Mouse (Mus musculus) adrenal gland (tissue): ENCODE results near the gene Mab21l2.

Experiments
- intact Hi-C: fragments of 180-260 bp; cut with DNase I; formaldehyde crosslinking; loops from one replicate; pipeline ENCODE4 v1.15.1; 2025
- long read RNA-seq, 2 experiments: library from polyadenylated mRNA; unstranded; transcript quantifications; one replicate each; pipeline ENCODE4 v2.0.0; 2020; ENCODE audit warnings: borderline replicate concordance in 1 of 2; ENCODE audit not compliant: insufficient replicate concordance in 1 of 2

The Mab21l2 gene
- long read RNA-seq, experiment 1, transcript Mab21l2-202 (1 exons, 2,580 nt) = major isoform, 11 of 11 reads
- long read RNA-seq, experiment 1, partial matches to known transcripts = 0 of 11 reads
- long read RNA-seq, experiment 1, other reads (novel, unspliced or antisense) = 0 of 11 reads
- long read RNA-seq, experiment 2, transcript Mab21l2-202 (1 exons, 2,580 nt) = major isoform, 10 of 10 reads
- long read RNA-seq, experiment 2, partial matches to known transcripts = 0 of 10 reads
- long read RNA-seq, experiment 2, other reads (novel, unspliced or antisense) = 0 of 10 reads

GRCm38 (mm10) chr3:86548091-86549015 is at the start of gene Mab21l2:
Mab21l2 (minus strand) TSS chr3:86548629.
- intact Hi-C loops = no loop called here

- intact Hi-C loops = no loop called here
These were observed 26.9 kb upstream of the Mab21l2 start for GRCm38 (mm10) chr3:86575312-86575711.

- intact Hi-C loops = no loop called here
These were observed 24.3 kb upstream of the Mab21l2 start for GRCm38 (mm10) chr3:86572519-86573244.

- intact Hi-C loops = no loop called here
These were observed 23.1 kb upstream of the Mab21l2 start for GRCm38 (mm10) chr3:86571518-86571917.

- intact Hi-C loops = no loop called here
These were observed 18.9 kb upstream of the Mab21l2 start for GRCm38 (mm10) chr3:86567312-86567711.

- intact Hi-C loops = no loop called here
These were observed 13.0 kb upstream of the Mab21l2 start for GRCm38 (mm10) chr3:86561396-86561795.

- intact Hi-C loops = no loop called here
These were observed 12.6 kb upstream of the Mab21l2 start for GRCm38 (mm10) chr3:86561023-86561344.

- intact Hi-C loops = no loop called here
These were observed 12.0 kb upstream of the Mab21l2 start for GRCm38 (mm10) chr3:86560281-86561022.

- intact Hi-C loops = no loop called here
These were observed 11.2 kb upstream of the Mab21l2 start for GRCm38 (mm10) chr3:86559635-86560034.

GRCm38 (mm10) chr3:86558976-86559375 is 10.5 kb upstream of the Mab21l2 start:
- intact Hi-C loops = no loop called here

GRCm38 (mm10) chr3:86552170-86552569 is 3.7 kb upstream of the Mab21l2 start:
- intact Hi-C loops = no loop called here

- intact Hi-C loops = no loop called here
These were observed 2.7 kb upstream of the Mab21l2 start for GRCm38 (mm10) chr3:86551011-86551728.

GRCm38 (mm10) chr3:86550301-86551010 is 2.0 kb upstream of the Mab21l2 start:
- intact Hi-C loops = no loop called here

GRCm38 (mm10) chr3:86547251-86547791 is 1.1 kb downstream of the Mab21l2 start:
- intact Hi-C loops = no loop called here

- intact Hi-C loops = no loop called here
These were observed 1.8 kb downstream of the Mab21l2 start for GRCm38 (mm10) chr3:86546471-86547250.

GRCm38 (mm10) chr3:86545945-86546344 is 2.5 kb downstream of the Mab21l2 start:
- intact Hi-C loops = no loop called here

- intact Hi-C loops = no loop called here
These were observed 3.6 kb downstream of the Mab21l2 start for GRCm38 (mm10) chr3:86544785-86545184.

- intact Hi-C loops = no loop called here
These were observed 6.5 kb downstream of the Mab21l2 start for GRCm38 (mm10) chr3:86541863-86542397.
